ENCODE assay signal across 8 mouse cellular contexts in genomic region chr10:12919287-12919686, GRCm38 (mm10). TPM values are rescaled to one million over a fixed set of nuclear protein-coding genes. Genes with fewer than 3 reads are reported as not detected.
DNase-seq lines count a peak whose midpoint lies in the region; ATAC-seq lines count a peak whose summit lies in the region.

No protein-coding gene starts in this region.

- WGBS in midbrain, embryonic 11.5 days, result 51% methylated on average over 5 of the region's 5 CpGs

- no peaks in the 10 kb centered on the region for H3K36me3 ChIP-seq in midbrain, embryonic 11.5 days (ENCODE audit: control insufficient read depth, insufficient read depth, low read length)

- H3K4me3 ChIP-seq in midbrain, embryonic 11.5 days (ENCODE audit: low read depth, low read length), result no peak overlapping the region

- H3K27me3 ChIP-seq in midbrain, embryonic 11.5 days (ENCODE audit: control insufficient read depth, insufficient read depth, low read length), result no peaks in the 10 kb centered on the region

- no peak overlapping the region for H3K27ac ChIP-seq in midbrain, embryonic 11.5 days (ENCODE audit: low read depth, low read length)

- no peak for ATAC-seq in activated CD4-positive, CD25-positive, alpha-beta regulatory T cell, adult 4 months
- no peak for ATAC-seq in midbrain, embryonic 11.5 days (ENCODE audit: low FRiP score)

- H3K4me1 ChIP-seq in midbrain, embryonic 11.5 days (ENCODE audit: control insufficient read depth, insufficient read depth, low read length), result peaks cover 6% of the 10 kb centered on the region

- H3K4me2 ChIP-seq in midbrain, embryonic 11.5 days, result no peak overlapping the region

- intact Hi-C loops in heart, postnatal 10 days (cut with DNase I), result loop anchor here (5.0 kb wide), 1 partner anchor 182 kb away; no protein-coding TSS in a partner anchor

- no peak overlapping the region for H3K9ac ChIP-seq in midbrain, embryonic 11.5 days (ENCODE audit: low read length)

- no peaks in the 10 kb centered on the region for H3K9me3 ChIP-seq in midbrain, embryonic 11.5 days (ENCODE audit: control insufficient read depth, low read length)

- peak; percentile 16 for DNase-seq in layer of hippocampus, adult 9-11 months
- no peak for DNase-seq in layer of hippocampus, postnatal 36 days
- DNase-seq in adrenal gland, postnatal 14 days, result peak; percentile 71
- peak; percentile 51 to 54 for DNase-seq in heart, postnatal 10 days
- DNase-seq in lung, adult 18-20 months, result peak; percentile 38 to 65
- no peak for DNase-seq in T-cell, adult 2 months (ENCODE audit: low spot score)
- no peak for DNase-seq in midbrain, embryonic 11.5 days (ENCODE audit: low spot score, missing footprints)

RNA-seq across cellular contexts. Expression of gene Stx11, which starts 44.8 kb away (rescaled TPM):
- under 1 TPM; 0.15 to 0.23 TPM for total RNA-seq in layer of hippocampus, postnatal 36 days (2021)
- 6.2 and 6.7 TPM in 2 replicates for total RNA-seq in adrenal gland, postnatal 14 days (2021)
- total RNA-seq in heart, postnatal 10 days (2021), result 1 to 10 TPM; 2.7 to 2.9 TPM
- polyA plus RNA-seq in activated CD4-positive, CD25-positive, alpha-beta regulatory T cell, adult 4 months (2017; shearing (Covaris generic)), result 10 to 100 TPM; 18.9 to 19.6 TPM
- polyA plus RNA-seq in midbrain, embryonic 11.5 days (2014; fragmentation: Nextera tagmentation; extraction: Ambion mirVana), result 2.0 and 2.2 TPM in 2 replicates

RNA-seq across cellular contexts. Expression of gene Utrn, which starts 50.1 kb away (rescaled TPM):
- total RNA-seq in layer of hippocampus, postnatal 36 days (2021), result 10 to 100 TPM; 34.0 to 35.6 TPM
- 95.5 and 99.1 TPM in 2 replicates for total RNA-seq in adrenal gland, postnatal 14 days (2021)
- total RNA-seq in heart, postnatal 10 days (2021), result 10 to 100 TPM; 77.6 to 80.3 TPM
- polyA plus RNA-seq in activated CD4-positive, CD25-positive, alpha-beta regulatory T cell, adult 4 months (2017; shearing (Covaris generic)), result 100 to 1,000 TPM; 255 to 319 TPM
- 29.1 and 31.4 TPM in 2 replicates for polyA plus RNA-seq in midbrain, embryonic 11.5 days (2014; fragmentation: Nextera tagmentation; extraction: Ambion mirVana)

Comparison
In these comparisons a context has a peak if more than half of its experiments do, and no peak if none do; other contexts are left out.
1. DNase-seq: peak in layer of hippocampus, adult 9-11 months (single experiment), adrenal gland, postnatal 14 days (single experiment), heart, postnatal 10 days (2 of 2) and lung, adult 18-20 months (2 of 2); none in layer of hippocampus, postnatal 36 days (0 of 2), T-cell, adult 2 months (single experiment) and midbrain, embryonic 11.5 days (single experiment).